Mouse (Mus musculus) brain, embryonic 14.5 days (tissue): ENCODE data around the gene Lims1.

Experiments
- CTCF ChIP-seq: fragments of 200-500 bp; IDR thresholded peaks from 2 replicates; pipeline ENCODE4 v1.5.1; 2012; ENCODE audit warnings: inconsistent platforms, mild to moderate bottlenecking, moderate library complexity, borderline replicate concordance; ENCODE audit not compliant: insufficient read depth, insufficient read length; ENCODE audit errors: extremely low read depth
- POLR2A ChIP-seq: fragments of 200-500 bp; IDR thresholded peaks from 2 replicates; pipeline ENCODE4 v1.6.1; 2012; ENCODE audit warnings: mild to moderate bottlenecking, inconsistent platforms, borderline replicate concordance; ENCODE audit not compliant: poor library complexity, insufficient read depth, insufficient read length, severe bottlenecking; ENCODE audit errors: extremely low read depth

DNA sequence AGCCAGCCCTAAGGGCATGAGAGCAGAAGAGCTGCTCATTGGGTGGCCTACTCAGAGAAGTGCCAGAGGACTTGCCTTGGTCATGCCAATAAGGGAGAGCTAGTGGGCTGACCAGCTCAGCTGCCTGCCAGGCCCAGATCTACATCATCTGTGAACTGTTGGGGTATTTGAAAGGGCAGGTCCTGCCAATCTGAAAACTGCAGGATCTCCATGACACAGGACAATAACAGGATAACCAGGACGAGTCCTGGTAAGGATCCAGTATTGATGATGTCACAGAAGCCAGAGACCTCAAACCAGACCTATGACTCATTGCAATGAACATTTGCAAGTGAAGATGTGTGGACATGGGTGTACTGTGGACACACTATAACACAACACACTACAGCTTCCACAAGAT lies 12.5 kb upstream of the Lims1 start:
- TF ChIP-seq POLR2A (no peak), CTCF (no peak)
